Mouse (Mus musculus) limb, embryonic 13.5 days (tissue): ENCODE data around the gene Ptar1. TPM values are rescaled to one million over a fixed set of nuclear protein-coding genes. Genes with fewer than 3 reads are reported as not detected.

Experiments used
- ATAC-seq: fragments of 200-750 bp; cut with Nextera tagmentation; 2 replicates; pipeline ENCODE4 v1.8.0; 2017; ENCODE audit warnings: low read depth, moderate number of reproducible peaks, moderate TSS enrichment; ENCODE audit not compliant: low FRiP score
- H3K27ac ChIP-seq: fragments of 300-500 bp; sonication (generic); 2 replicates; pipeline ENCODE4 v1.5.1; 2015; ENCODE audit warnings: inconsistent platforms, mild to moderate bottlenecking, moderate library complexity
- H3K27me3 ChIP-seq: fragments of 300-500 bp; sonication (generic); 2 replicates; pipeline ENCODE4 v1.6.1; 2015; ENCODE audit warnings: mild to moderate bottlenecking, inconsistent platforms
- H3K36me3 ChIP-seq: fragments of 300-500 bp; sonication (generic); 2 replicates; pipeline ENCODE4 v1.6.1; 2015; ENCODE audit warnings: inconsistent platforms, mild to moderate bottlenecking, moderate library complexity
- H3K4me1 ChIP-seq: fragments of 300-500 bp; sonication (generic); 2 replicates; pipeline ENCODE4 v1.6.1; 2015; ENCODE audit warnings: inconsistent platforms
- H3K4me2 ChIP-seq: fragments of 300-500 bp; sonication (generic); replicated peaks from 2 replicates; pipeline ENCODE4 v1.6.1; 2015; ENCODE audit warnings: inconsistent platforms, mild to moderate bottlenecking, moderate library complexity
- H3K4me3 ChIP-seq: fragments of 300-500 bp; sonication (generic); 2 replicates; pipeline ENCODE4 v1.5.1; 2015; ENCODE audit warnings: moderate library complexity, mild to moderate bottlenecking, inconsistent platforms
- H3K9ac ChIP-seq: fragments of 300-500 bp; sonication (generic); 2 replicates; pipeline ENCODE4 v1.6.1; 2015; ENCODE audit warnings: mild to moderate bottlenecking, inconsistent platforms
- H3K9me3 ChIP-seq: fragments of 300-500 bp; sonication (generic); 2 replicates; pipeline ENCODE4 v1.6.1; 2016; ENCODE audit warnings: inconsistent platforms
- WGBS: fragments of 180-500 bp; shearing (Covaris S2); methylation state at CpG from one replicate; pipeline ENCODE4 v1.1.7; 2015; 5-methylcytosine and 5-hydroxymethylcytosine counted together
- polyA plus RNA-seq: library from polyadenylated mRNA; unstranded; fragments of >200 nt; fragmentation: Nextera tagmentation; extraction: Ambion mirVana; gene quantifications from 2 replicates; pipeline ENCODE4 v1.2.1, GENCODE M21; 2015

Ptar1 gene
- polyA plus RNA-seq, 1 experiment from 2014 or later: 5.6 TPM

DNA sequence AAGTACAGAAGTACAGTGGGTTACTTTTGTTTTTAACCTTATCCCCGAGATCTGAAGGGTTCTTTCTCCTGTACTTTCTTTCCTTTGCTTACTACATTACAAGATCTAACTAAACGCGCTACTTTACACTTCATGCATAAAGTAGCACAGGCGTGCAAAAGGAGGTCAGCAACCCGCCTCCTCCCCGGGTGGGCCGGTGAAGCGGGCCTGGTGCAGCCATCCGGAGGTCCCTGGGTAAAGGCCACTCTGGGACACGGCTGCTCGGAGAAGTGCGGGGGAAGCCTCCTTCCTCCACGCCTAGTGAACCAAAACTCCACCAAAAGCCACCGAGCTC lies 300 bp upstream of the Ptar1 start:
- Histone ChIP-seq H3K27me3 (no peaks in the 10 kb centered on the region), H3K9me3 (no peaks in the 10 kb centered on the region), H3K4me2 (peak overlapping the region; percentile 66), H3K27ac (peak overlapping the region; percentile 93), H3K4me1 (peaks cover 11% of the 10 kb centered on the region), H3K9ac (peak overlapping the region; percentile 91), H3K36me3 (no peaks in the 10 kb centered on the region), H3K4me3 (peak overlapping the region; percentile 80)
- under 1% methylated on average over 14 of the region's 14 CpGs for WGBS
- no peak; the same call in 1 of the 2 replicates for ATAC-seq

DNA sequence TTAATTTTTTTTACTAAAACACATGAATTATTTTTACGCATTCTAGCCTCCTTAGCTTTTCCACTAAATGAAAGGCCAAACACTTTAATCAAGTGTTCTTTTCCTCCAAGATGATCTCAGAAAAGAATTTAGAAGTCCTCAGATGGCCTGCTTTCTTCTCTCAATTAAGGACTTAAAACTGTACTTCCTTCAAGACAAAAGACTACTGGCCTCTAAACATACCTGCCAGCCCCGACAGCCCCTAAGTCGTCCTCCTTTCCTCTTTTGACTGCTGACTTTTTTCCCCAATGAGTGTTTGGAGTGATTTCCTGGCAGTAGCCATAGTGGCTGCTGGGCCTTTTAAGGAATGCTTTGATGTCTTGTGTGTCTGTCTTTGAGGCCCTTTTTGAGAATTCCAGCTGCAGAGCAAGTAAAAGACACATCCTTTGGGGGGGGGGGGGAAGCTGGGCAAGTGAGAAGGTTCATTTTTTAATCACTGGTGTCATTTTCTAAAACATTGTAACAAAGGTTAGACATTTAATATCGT lies 1.3 kb downstream of the Ptar1 start:
- Histone ChIP-seq H3K36me3 (no peaks in the 10 kb centered on the region), H3K4me1 (peaks cover 11% of the 10 kb centered on the region), H3K27me3 (no peaks in the 10 kb centered on the region), H3K9me3 (no peaks in the 10 kb centered on the region), H3K9ac (peak overlapping the region; percentile 40), H3K4me3 (peak overlapping the region; percentile 80), H3K4me2 (peak overlapping the region; percentile 58), H3K27ac (no peak overlapping the region)
- ATAC-seq: no peak
- 27% methylated on average over 4 of the region's 4 CpGs for WGBS

DNA sequence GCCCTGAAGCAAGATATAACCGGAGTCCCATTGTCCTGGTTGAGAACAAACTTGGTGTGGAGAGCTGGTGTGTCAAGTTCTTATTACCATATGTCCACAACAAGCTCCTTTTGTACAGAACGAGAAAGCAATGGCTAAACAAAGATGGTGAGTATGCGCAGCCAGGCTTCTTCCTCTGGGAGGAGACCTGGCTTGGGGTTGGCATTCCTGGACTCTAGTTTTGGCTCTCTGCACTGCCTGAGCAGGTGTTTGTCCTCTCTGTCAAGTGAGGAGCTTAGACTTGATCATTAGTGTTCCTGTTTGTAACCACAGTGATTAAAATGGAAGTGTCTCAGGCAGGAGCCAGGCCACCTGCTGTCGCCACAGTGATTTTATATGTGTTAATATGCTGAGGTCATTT lies 7.1 kb downstream of the Ptar1 start:
- Histone ChIP-seq H3K4me2 (no peak overlapping the region), H3K36me3 (peaks cover 41% of the 10 kb centered on the region), H3K9me3 (no peaks in the 10 kb centered on the region), H3K27me3 (no peaks in the 10 kb centered on the region), H3K27ac (no peak overlapping the region), H3K4me1 (0 out of 2 replicates have a peak, but pooled peaks cover 3% of the 10 kb centered on the region), H3K4me3 (no peak overlapping the region), H3K9ac (no peak overlapping the region)
- WGBS: 86% methylated on average over 4 of the region's 4 CpGs
- ATAC-seq: no peak

DNA sequence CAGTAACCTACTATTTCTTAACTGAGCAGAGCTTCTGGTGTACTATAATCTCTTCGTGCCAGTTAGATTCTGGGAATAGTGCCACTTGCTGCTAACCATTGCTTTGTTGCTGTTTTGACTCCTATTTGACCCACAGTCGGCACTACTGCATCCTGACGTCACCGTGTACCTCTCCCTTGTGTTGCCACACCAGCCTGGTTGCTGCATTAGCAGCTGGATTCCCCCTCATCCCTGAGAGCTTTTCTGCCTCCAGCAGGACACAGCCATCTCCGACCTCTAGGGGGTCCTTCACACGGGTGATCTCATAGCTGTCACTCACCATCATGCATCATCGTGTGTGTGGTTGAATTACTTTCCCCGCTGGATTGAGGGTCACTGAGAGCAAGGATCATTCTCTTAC lies 10.6 kb downstream of the Ptar1 start:
- Histone ChIP-seq H3K4me2 (no peak overlapping the region), H3K4me3 (no peak overlapping the region), H3K27ac (no peak overlapping the region), H3K36me3 (peaks cover 58% of the 10 kb centered on the region), H3K27me3 (no peaks in the 10 kb centered on the region), H3K9me3 (no peaks in the 10 kb centered on the region), H3K9ac (no peak overlapping the region), H3K4me1 (no peaks in the 10 kb centered on the region)
- 87% methylated on average over 8 of the region's 8 CpGs for WGBS
- no peak for ATAC-seq

DNA sequence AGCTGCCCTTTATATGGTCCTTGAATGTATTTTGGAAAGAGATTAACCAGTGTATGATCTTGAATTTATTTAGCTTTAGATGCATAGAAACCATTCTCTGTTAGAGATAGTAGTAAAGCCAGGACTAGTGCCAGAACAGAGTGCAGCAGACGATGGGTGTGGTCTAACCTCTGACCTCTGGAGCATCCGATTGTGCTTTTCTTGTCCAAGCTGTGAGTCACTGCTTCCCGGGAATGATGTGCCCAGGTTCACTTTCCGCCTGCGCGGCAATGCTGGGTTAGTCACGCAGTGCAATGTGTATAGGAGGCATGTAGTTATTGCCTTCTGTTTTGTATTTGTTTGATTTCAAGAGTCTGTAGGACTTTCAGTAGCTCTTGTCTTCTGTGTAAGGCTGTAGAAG lies 11.1 kb downstream of the Ptar1 start:
- Histone ChIP-seq H3K27ac (no peak overlapping the region), H3K9me3 (no peaks in the 10 kb centered on the region), H3K27me3 (no peaks in the 10 kb centered on the region), H3K4me1 (no peaks in the 10 kb centered on the region), H3K9ac (no peak overlapping the region), H3K4me2 (no peak overlapping the region), H3K36me3 (peaks cover 63% of the 10 kb centered on the region), H3K4me3 (no peak overlapping the region)
- ATAC-seq: no peak
- WGBS: 88% methylated on average over 7 of the region's 7 CpGs

DNA sequence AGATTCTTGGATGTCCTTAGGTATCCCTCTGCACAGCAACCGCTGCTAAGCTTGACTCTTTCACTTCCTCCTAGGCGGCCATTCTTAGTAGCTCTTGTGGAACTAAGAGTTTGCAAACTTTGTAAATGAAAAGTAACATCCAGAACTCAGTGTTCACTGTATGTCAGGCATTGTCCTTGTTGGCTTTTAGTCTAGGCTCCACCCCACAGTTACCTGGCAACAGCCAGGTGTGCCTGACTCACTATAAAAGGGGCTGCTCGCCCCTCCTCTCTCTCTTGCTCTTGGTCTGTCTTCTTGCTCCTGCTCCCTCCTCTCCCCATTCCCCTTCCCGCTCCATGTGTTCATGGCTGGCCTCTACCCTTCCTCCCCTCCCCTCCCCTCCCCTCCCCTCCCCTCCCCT lies 11.9 kb downstream of the Ptar1 start:
- Histone ChIP-seq H3K4me3 (no peak overlapping the region), H3K4me2 (no peak overlapping the region), H3K36me3 (peaks cover 66% of the 10 kb centered on the region), H3K9me3 (no peaks in the 10 kb centered on the region), H3K9ac (no peak overlapping the region), H3K27ac (no peak overlapping the region), H3K4me1 (no peaks in the 10 kb centered on the region), H3K27me3 (no peaks in the 10 kb centered on the region)
- WGBS: 90% methylated on average over 4 of the region's 4 CpGs
- ATAC-seq: no peak

DNA sequence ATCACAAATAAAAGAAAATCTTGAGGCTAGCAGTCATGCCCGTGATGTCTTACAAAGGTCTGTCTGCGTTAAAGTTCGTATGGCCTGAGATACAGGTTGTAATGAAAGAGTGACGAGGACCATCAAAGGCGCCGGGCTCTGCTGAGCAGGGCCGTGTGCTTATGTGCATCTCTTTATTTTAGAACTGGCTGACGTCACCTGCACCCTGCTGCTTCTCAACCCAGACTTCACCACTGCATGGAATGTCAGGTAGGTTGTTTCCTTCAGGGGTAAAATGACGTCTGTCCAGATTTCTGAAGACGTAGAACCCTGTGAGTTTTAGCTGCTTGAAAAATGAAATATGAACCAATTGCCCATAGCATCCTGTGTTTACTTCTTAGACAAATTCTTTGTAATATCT lies 15.7 kb downstream of the Ptar1 start:
- 82% methylated on average over 10 of the region's 10 CpGs for WGBS
- no peak overlapping the region for H3K9ac ChIP-seq
- H3K36me3 ChIP-seq: peaks cover 63% of the 10 kb centered on the region
- H3K4me3 ChIP-seq: no peak overlapping the region
- no peak for ATAC-seq
- no peak overlapping the region for H3K4me2 ChIP-seq
- H3K27me3 ChIP-seq: no peaks in the 10 kb centered on the region
- no peaks in the 10 kb centered on the region for H3K4me1 ChIP-seq
- no peaks in the 10 kb centered on the region for H3K9me3 ChIP-seq
- H3K27ac ChIP-seq: no peak overlapping the region

DNA sequence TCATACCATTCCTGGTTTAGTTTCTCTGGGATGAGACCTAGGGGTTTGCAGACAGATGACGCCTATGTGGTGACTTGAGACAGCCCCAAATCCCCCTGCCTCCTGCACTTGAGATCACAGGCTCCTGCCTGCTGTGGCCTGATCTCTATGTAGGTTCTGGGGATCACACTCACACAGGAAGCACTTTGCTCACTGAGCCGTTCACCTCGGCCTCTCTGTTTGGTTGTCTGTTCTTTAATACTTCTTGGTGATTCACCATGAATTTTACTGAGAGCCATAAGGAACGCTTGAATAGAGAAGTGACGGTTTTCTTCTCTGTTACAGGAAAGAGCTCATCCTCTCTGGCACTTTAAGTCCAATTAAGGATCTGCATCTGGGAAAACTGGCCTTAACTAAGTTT lies 18.2 kb downstream of the Ptar1 start:
- Histone ChIP-seq H3K27me3 (no peaks in the 10 kb centered on the region), H3K9ac (no peak overlapping the region), H3K36me3 (peaks cover 66% of the 10 kb centered on the region), H3K27ac (no peak overlapping the region), H3K4me2 (no peak overlapping the region), H3K4me1 (no peaks in the 10 kb centered on the region), H3K9me3 (no peaks in the 10 kb centered on the region), H3K4me3 (no peak overlapping the region)
- WGBS: 95% methylated on average over 5 of the region's 5 CpGs
- ATAC-seq: no peak

DNA sequence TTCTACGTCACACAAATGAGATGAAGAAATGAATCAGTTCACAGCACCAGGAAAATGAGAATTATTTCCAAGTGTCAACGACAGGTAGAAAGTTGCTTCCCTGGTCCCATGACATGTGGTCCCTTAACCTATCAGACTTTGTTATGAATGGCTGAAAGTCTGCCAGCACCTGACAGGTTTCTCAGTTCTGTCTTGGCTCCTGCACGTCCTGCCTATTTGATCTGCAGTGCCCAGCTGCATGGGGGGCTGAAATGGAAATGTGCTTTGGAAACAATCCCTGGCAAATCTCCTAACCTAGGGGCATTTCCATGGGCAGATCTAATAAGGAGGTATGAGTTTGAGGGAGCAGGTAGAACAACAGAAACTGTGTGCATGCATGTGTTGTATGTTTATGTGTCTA lies 59.3 kb downstream of the Ptar1 start:
- Histone ChIP-seq H3K4me1 (no peaks in the 10 kb centered on the region), H3K27me3 (no peaks in the 10 kb centered on the region)
- WGBS: 67% methylated on average over 3 of the region's 3 CpGs

DNA sequence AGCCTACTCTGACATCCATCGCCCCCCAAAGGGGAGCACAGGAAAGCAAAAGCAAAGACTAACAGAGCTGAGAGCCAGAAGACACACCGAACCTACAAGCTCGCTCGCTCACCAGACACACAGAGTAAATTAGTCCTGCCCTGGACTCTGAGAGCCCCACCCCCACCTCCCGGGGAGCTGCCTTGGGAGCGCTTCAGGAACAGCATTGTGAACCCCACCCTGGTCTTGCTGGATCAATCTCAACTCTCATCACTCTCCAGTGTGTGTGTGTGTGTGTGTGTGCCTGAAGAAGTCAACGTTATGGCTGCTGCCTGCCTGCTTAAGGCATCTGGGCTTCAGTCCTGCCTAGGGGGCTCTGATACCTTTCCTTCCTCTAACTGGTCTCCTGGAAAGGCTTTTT lies 69.8 kb downstream of the Ptar1 start:
- H3K4me2 ChIP-seq: peak overlapping the region; percentile 37
- H3K4me1 ChIP-seq: peaks cover 15% of the 10 kb centered on the region

More for the DNA sequence above, 59.3 kb downstream of the Ptar1 start:
- ATAC-seq: no peak
- no peak overlapping the region for H3K9ac ChIP-seq
- no peak overlapping the region for H3K4me3 ChIP-seq
- no peaks in the 10 kb centered on the region for H3K36me3 ChIP-seq
- no peak overlapping the region for H3K4me2 ChIP-seq
- H3K27ac ChIP-seq: no peak overlapping the region
- no peaks in the 10 kb centered on the region for H3K9me3 ChIP-seq

DNA sequence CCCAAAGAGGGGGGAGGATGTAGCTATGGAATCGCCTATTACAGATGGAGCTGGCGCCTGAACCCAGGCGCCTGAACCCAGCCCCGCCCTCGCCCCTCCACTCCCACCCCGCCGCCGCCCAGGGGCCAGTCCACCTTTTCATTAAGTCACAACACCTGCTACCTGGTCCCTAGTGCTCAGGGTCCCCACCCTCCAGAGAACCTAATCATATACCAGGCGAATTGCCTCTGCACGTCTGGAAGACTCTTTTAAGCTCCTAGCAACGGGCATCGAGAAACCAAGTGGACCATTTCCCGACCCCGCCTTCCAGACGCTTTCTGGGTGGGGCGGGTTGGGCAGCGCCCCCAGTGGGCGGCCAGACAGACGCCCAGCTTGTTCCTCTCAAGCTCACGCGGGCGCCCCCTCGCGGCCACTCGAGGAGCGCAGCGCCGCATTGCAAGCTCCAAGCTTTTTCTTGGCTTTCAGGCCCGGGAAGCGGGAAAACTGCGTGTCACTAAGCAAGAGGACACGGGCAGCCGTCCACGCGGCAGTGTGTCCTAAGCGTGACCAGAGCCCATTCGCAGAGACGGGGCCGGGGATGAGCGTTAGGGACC lies 70.8 kb downstream of the Ptar1 start:
- H3K27ac ChIP-seq: peak overlapping the region; percentile 84
- no peaks in the 10 kb centered on the region for H3K9me3 ChIP-seq
- peak; percentile 81 for ATAC-seq
- peak overlapping the region; percentile 79 for H3K9ac ChIP-seq
- under 1% methylated on average over 39 of the region's 40 CpGs for WGBS
- H3K36me3 ChIP-seq: no peaks in the 10 kb centered on the region
- H3K4me2 ChIP-seq: peak overlapping the region; percentile 88
- peaks cover 15% of the 10 kb centered on the region for H3K4me1 ChIP-seq
- peaks cover 28% of the 10 kb centered on the region for H3K27me3 ChIP-seq
- peak overlapping the region; percentile 73 for H3K4me3 ChIP-seq

More for the DNA sequence above, 69.8 kb downstream of the Ptar1 start:
- ATAC-seq: no peak
- H3K4me3 ChIP-seq: no peak overlapping the region
- H3K9ac ChIP-seq: no peak overlapping the region
- no peak overlapping the region for H3K27ac ChIP-seq
- 13% methylated on average over 7 of the region's 7 CpGs for WGBS
- H3K27me3 ChIP-seq: peaks cover 25% of the 10 kb centered on the region
- H3K9me3 ChIP-seq: no peaks in the 10 kb centered on the region
- no peaks in the 10 kb centered on the region for H3K36me3 ChIP-seq

DNA sequence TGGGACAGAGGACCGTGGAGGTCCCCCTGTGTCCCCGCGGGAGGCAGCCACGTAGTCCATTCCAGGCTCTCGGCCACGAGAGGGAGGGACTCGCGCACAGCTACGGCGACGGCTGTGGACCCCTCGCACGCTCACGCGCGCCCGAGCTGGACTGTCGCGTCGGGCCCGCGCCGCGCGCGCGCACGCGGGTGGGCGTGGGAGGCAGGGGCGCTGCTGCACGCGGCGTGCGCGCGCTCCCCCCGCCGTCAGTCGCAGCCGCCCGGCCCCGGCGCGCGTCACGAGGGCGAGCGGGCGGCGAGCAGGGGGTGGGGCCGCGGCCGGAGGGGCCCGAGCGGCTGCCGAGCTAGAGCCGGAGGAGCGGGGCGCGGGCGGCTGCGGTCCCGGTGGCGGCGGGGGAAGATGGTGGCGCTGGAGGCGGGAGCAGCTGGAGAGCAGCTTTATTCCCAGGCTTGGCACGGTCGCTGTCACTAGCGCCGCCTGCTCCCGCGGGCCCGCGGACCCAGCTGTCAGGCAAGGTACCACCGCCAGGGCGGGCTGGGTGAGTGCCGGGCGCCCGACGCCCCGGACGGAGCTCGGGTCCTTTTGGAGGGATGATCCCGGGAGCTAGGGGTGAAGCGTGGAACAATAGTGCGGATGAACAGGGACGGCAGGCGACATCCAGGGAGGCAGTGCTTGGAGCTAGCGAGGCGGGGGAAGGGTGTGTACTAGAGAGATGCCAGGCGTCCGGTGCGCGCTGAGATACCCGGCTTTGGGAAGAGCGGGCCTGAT lies 71.5 kb downstream of the Ptar1 start, which contains the start of gene Apba1:
Gene Apba1, plus strand, starts transcription at position 334 of the 768 bp plus-strand sequence.
- ATAC-seq: peak; percentile 89
- Histone ChIP-seq H3K27ac (peak within 1 kb of the TSS; percentile 84), H3K27me3 (peaks cover 34% of the 10 kb centered on the region), H3K9me3 (no peaks in the 10 kb centered on the region), H3K9ac (peak within 1 kb of the TSS; percentile 79), H3K4me3 (peak within 1 kb of the TSS; percentile 73), H3K36me3 (no peaks in the 10 kb centered on the region), H3K4me1 (peaks cover 15% of the 10 kb centered on the region), H3K4me2 (peak within 1 kb of the TSS; percentile 88)
- under 1% methylated on average over 90 of the region's 98 CpGs for WGBS
